Mouse (Mus musculus): ENCODE data around the gene Ptpn7. TPM values are rescaled to one million over a fixed set of nuclear protein-coding genes. Genes with fewer than 3 reads are reported as not detected.
"Not testable (repeated sequence)": the region's sequence is repeated elsewhere in the genome, so short reads cannot be mapped to it uniquely, and the experiment has no call there.

Gene Ptpn7
- total RNA-seq, 2 experiments from 2014 or later, result 0.10 to 0.24 TPM

DNA sequence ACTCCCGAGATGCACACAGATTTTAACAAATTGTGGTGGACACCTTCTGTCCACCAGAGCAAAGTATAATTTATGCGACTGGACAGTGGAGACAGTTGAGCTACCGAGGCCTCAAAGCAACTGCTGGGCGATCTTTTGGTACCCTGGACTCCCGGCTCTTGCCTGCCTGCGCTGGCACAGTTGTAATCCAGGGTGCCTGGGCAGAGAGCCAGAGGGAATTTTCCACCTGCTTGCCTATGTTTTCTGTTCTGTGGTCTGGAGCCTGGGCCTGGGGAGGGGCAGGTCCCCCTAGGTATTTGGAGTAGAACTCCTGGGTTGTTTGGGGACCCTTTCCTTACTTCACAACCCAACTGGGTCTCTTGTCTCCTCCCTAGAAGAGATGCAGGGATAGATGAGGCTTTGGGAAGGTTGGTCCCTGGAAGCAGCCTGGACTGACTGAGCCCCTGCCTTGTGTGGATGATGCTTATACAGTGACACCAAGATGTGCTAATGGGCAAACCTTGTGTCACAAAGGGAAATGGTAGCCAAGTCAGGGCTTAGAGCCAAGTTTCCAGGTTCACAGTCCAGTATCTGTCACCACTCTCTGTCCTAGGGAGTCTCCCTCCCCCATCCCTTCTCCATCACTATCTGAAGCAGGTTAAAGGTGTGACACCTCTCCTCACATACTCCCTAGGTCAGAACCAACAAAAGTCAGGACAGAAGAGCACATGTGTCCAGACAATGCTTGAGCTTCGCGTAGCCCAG, 49.6 kb downstream of the Ptpn7 start:
- DNase-seq, result peak; percentile 45
- intact Hi-C loops (cut with DNase I), result no loop called here

GRCm38 (mm10) chr1:135182975-135183374, 50.5 kb downstream of the Ptpn7 start:
- intact Hi-C loops (cut with DNase I), result no loop called here
- DNase-seq, result no peak

- DNase-seq, result no peak
- intact Hi-C loops (cut with DNase I), result no loop called here
Measured at GRCm38 (mm10) chr1:135183448-135183847, 50.9 kb downstream of the Ptpn7 start.

- no peak for DNase-seq
- intact Hi-C loops (cut with DNase I), result no loop called here
Measured at GRCm38 (mm10) chr1:135183941-135184570, 51.6 kb downstream of the Ptpn7 start.

GRCm38 (mm10) chr1:135185936-135186335, 53.4 kb downstream of the Ptpn7 start:
- intact Hi-C loops (cut with DNase I), result no loop called here
- no peak for DNase-seq

DNA sequence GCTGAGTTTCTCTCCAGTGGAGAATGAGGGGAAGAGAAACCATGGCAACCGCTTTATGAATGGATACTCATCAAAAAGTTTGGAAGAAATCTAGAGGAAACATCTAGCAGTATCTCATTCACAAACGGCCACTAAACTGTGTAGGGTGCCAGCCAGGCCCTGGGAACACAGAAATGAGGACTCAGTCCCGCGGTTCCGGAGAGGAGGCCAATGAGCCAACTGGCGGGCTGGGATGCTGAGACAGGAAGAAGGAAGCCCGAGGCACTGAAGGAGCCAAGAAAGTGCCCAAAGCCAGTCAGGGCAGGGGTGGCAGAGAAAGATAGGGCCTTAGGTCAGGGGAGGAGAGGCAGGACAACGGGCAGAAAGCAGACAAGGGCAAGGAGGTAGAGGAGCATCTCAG, 53.9 kb downstream of the Ptpn7 start:
- intact Hi-C loops (cut with DNase I), result no loop called here

DNA sequence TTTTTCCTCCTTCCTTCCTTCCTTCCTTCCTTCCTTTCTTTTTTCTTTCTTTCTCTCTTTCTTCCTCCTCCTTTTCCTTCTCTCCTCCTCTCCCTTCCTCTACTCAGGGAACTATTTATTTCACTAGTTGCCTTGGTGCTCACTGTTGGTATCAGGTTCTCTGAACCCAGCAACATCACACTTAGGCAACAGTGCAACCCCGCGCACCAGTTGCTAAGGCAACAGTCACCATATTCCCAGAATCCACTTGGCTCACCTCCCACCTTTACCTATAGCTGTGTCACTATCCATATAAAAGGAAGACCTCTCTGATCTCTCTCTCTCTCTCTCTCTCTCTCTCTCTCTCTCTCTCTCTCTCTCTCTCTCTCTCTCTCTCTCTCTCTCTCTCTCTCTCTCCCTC, 54.5 kb downstream of the Ptpn7 start:
- DNase-seq; intact Hi-C loops (cut with DNase I): not testable (repeated sequence)

More for the DNA sequence above, 53.9 kb downstream of the Ptpn7 start:
- DNase-seq, result peak; percentile 37

DNA sequence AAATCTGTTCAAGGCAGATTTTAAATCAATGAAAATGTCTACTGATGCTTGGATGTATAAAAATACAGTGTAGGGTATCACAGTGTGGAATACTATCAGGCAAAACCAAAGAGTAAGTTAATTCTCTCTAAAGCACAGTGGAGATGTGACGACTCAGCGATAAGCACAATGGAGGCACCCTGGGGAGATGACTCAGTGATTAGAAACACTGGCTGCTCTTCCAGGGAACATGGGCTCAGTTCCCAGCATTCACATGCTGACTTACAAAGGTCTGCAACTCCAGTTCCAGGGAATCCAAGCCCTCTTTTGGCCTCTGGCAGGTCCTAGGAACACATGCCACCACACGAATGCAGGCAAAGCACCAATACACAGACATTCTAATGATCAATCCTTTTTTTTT, 55.7 kb downstream of the Ptpn7 start:
- intact Hi-C loops (cut with DNase I), result no loop called here
- DNase-seq, result no peak

DNA sequence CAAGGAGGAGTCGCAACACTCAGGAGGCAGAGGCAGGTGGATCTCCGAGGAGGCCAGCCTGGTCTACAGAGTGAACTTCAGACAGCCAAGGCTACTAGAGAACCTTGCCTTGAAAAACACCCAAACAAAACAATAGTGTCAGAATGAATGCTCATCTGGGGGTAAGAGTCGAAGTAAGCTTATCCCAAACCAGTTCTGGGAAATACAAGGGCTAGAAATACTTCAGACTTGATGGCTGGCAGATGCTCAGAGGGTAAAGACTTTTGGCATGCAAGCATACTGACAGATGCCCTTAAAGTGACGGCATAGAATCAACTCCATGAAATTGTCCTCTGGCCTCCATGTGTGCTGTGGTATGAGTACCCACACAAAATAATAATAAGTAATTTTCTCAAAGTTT, 56.7 kb downstream of the Ptpn7 start:
- DNase-seq, result no peak
- intact Hi-C loops (cut with DNase I), result no loop called here

DNA sequence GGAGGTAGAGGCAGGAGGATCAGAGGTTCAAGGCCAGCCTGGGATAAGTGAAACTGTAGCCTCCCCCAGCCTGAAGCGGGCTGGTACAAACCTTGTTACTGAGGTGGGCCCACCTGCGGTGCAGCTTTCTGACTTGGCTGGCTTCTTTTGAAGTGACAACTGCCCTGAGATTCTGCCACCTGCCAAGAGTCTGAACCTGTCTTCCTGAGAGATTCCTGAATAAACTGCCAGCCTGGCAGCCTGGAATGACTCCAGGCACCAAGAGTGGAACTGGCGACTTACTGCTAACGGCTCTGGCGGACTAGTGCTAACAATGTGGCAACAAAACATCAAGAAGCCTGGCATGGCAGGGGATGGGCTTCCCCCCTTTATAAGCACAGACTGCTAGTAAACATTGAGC, 61.8 kb downstream of the Ptpn7 start:
- DNase-seq, result peak; percentile 37

More for the DNA sequence above, 61.8 kb downstream of the Ptpn7 start:
- intact Hi-C loops (cut with DNase I), result not testable (repeated sequence)

Other genes with a start within 250 kb of the Ptpn7 start
- gene Ppp1r12b, start 176.8 kb upstream of the Ptpn7 start, total RNA-seq (2021), result 10 to 100 TPM; 61.4 to 62.1 TPM
- gene Ube2t, start 170.1 kb upstream of the Ptpn7 start, total RNA-seq (2021), result 1 to 10 TPM; 2.3 to 3.0 TPM
- 1 to 10 TPM; 1.6 to 2.3 TPM for gene Lgr6, start 27.4 kb upstream of the Ptpn7 start, total RNA-seq (2021)
- 100 to 1,000 TPM; 508 to 512 TPM for gene Arl8a, start 14.1 kb downstream of the Ptpn7 start, total RNA-seq (2021)
- 10 to 100 TPM; 15.8 to 18.8 TPM for gene Gpr37l1, start 35.0 kb downstream of the Ptpn7 start, total RNA-seq (2021)
- under 1 TPM in 1 of 2 experiments, not detected in 1; 0.24 TPM for gene Elf3, start 125.9 kb downstream of the Ptpn7 start, total RNA-seq (2021)
- 10 to 100 TPM; 57.4 to 60.6 TPM for gene Rnpep, start 151.4 kb downstream of the Ptpn7 start, total RNA-seq (2021)
- gene Timm17a, start 181.1 kb downstream of the Ptpn7 start, total RNA-seq (2021), result 100 to 1,000 TPM; 109 to 112 TPM
- under 1 TPM; 0.30 to 0.46 TPM for gene Lmod1, start 192.1 kb downstream of the Ptpn7 start, total RNA-seq (2021)
- 10 to 100 TPM; 75.2 to 79.1 TPM for gene Shisa4, start 242.5 kb downstream of the Ptpn7 start, total RNA-seq (2021)

Data from left cerebral cortex, postnatal 4 days (tissue).